Mouse (Mus musculus): Measurements from ENCODE around the gene Haghl. TPM values are rescaled to one million over a fixed set of nuclear protein-coding genes. Genes with fewer than 3 reads are reported as not detected.

Haghl gene
- polyA plus RNA-seq (2015; fragmentation: Nextera tagmentation; extraction: Ambion mirVana) = 62.0 and 67.2 TPM in 2 replicates

DNA sequence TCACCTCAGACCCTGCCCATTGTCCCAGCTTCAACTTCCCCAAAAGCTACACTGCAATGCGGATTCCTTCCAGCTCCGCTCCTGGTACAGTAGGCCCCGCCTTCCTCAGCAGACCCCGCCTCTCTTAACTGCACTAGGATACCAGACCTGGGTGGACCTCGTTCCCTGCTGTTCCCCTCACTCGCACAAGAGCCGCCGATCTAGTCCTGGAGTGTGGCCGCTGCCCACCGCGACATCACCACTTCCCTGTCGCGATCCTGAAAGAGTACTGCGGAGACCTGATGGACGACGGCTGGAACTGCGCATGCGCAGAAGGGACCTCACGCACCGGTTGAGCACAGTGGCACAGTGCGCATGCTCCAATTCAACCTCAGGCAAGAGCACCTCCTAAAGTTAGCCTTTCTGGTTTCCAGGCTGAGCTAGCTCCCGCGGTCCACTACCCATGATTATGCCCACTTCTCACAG, at the start of gene Haghl:
TSS of gene Haghl (minus strand) at position 393 of the 465 bp plus-strand sequence.
- Histone ChIP-seq H3K27ac (replicated peaks) (peak within 1 kb of the TSS; percentile 90), H3K36me3 (peaks cover 50% of the 10 kb centered on the region)
- under 1% methylated on average over 23 of the region's 23 CpGs for WGBS

DNA sequence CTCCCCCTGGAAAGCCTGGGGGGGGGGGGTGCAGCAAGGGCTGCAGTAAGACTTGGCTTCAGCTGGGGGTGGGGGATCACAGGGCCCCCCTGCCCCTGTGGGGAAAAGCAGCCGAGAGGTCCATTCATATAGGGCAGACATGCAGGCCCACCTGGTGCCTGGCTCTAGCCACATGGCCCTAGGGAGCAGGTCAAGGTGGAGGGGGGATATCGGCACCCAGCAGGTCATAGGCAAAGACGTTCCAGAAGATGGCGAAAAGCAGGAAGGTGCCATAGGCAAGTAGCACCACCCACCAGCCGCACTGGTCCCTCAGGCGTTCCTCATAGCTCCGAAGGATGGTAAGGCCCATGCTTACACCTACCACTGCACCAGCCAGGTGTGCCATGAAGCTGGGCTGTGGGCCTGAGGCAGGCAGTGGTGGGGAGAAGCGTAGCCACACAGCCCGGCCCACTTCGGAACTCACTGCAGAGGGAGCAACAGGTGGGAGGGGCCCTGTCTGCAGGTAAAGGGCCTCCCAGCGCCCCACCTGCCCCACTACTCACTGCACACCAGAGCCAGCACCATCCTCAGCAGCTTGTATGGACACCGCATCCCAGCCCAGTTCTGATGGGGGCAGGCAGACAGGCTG, 49.2 kb upstream of the Haghl start:
- ATAC-seq (ENCODE audit: insufficient number of reproducible peaks, low FRiP score, low TSS enrichment, low read depth) = no peak
- no peaks in the 10 kb centered on the region for H3K9me3 ChIP-seq (replicated peaks)
- no peaks in the 10 kb centered on the region for H3K27me3 ChIP-seq
- peak overlapping the region; percentile 97; the same call in 1 of the 2 replicates for H3K27ac ChIP-seq (replicated peaks)
- WGBS = 77% methylated on average over 12 of the region's 12 CpGs
- peaks cover 66% of the 10 kb centered on the region for H3K4me1 ChIP-seq
- H3K9ac ChIP-seq = peak overlapping the region; percentile 83; the same call in 1 of the 2 replicates
- H3K4me2 ChIP-seq (replicated peaks) = peak overlapping the region; percentile 93
- H3K36me3 ChIP-seq = peaks cover 45% of the 10 kb centered on the region
- H3K4me3 ChIP-seq (replicated peaks) = peak overlapping the region; percentile 86

More for the DNA sequence above, at the start of gene Haghl:
- peak; percentile 82 for ATAC-seq (ENCODE audit: insufficient number of reproducible peaks, low FRiP score, low TSS enrichment, low read depth)
- peak within 1 kb of the TSS; percentile 69 for H3K4me2 ChIP-seq (replicated peaks)
- peaks cover 28% of the 10 kb centered on the region for H3K4me1 ChIP-seq
- no peaks in the 10 kb centered on the region for H3K9me3 ChIP-seq (replicated peaks)
- H3K27me3 ChIP-seq = no peaks in the 10 kb centered on the region
- peak within 1 kb of the TSS; percentile 78 for H3K4me3 ChIP-seq (replicated peaks)
- peak within 1 kb of the TSS; percentile 70 for H3K9ac ChIP-seq

DNA sequence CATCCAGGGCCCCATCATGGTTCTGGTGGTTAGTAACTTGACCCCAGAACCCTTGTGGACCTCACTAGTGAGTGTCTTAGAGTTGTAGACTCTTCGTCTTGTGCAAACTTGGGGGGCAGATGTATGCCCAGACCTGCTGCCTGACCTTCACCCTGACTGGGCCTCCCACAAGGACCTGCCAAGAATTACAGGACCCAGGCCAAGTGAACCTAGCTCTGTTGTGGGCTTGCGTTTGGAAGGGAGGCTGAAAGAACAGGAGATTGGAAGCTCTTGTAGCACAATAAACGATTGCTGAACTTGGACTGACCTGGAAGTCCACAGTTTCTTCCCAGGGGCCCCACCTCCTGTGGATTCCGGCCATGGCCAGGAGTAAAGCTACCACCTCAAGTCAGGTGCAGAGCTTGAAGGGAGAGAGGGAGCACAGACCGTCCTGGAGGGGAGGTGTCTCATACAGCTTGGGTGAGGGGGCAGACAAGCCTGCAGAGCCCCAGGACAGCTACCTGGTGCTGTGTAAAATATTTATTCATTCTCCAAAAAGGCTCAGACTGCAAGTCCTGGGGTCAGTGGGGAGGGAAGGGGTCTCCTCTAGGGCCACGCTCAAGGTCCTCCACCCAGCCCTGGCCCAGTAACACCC, 48.6 kb upstream of the Haghl start:
- 36% methylated on average over 6 of the region's 6 CpGs for WGBS

DNA sequence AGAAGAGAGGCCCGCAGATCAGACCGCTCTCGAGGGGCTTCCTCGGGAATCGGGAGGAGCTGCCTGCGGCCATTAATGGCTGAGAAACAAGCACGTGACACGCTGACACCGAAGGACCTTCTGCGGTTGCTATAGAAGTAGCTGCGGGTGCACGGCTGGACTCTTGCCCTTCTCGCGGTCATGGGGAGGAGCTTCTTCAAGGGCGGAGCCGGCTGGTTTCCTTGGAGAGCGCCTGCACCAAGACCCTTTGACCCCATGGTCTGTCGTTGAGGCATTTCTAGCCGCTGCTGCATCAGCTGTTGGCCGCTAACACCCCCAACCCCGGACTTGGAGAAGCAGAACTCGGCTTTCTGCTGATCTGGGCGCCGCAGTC, 47.8 kb upstream of the Haghl start, which contains the start of gene Stub1:
TSS of gene Stub1 (minus strand) at position 114 of the 373 bp plus-strand sequence.
- ATAC-seq (ENCODE audit: insufficient number of reproducible peaks, low FRiP score, low TSS enrichment, low read depth) = peak; percentile 46
- Histone ChIP-seq H3K4me1 (peaks cover 79% of the 10 kb centered on the region), H3K9me3 (replicated peaks) (no peaks in the 10 kb centered on the region)

More for the DNA sequence above, 48.6 kb upstream of the Haghl start:
- H3K27ac ChIP-seq (replicated peaks) = peak overlapping the region; percentile 97
- peaks cover 72% of the 10 kb centered on the region for H3K4me1 ChIP-seq
- peak overlapping the region; percentile 86 for H3K4me3 ChIP-seq (replicated peaks)
- H3K4me2 ChIP-seq (replicated peaks) = peak overlapping the region; percentile 93
- peaks cover 41% of the 10 kb centered on the region for H3K36me3 ChIP-seq
- peak overlapping the region; percentile 83 for H3K9ac ChIP-seq
- no peak for ATAC-seq (ENCODE audit: insufficient number of reproducible peaks, low FRiP score, low TSS enrichment, low read depth)
- H3K9me3 ChIP-seq (replicated peaks) = no peaks in the 10 kb centered on the region
- no peaks in the 10 kb centered on the region for H3K27me3 ChIP-seq

DNA sequence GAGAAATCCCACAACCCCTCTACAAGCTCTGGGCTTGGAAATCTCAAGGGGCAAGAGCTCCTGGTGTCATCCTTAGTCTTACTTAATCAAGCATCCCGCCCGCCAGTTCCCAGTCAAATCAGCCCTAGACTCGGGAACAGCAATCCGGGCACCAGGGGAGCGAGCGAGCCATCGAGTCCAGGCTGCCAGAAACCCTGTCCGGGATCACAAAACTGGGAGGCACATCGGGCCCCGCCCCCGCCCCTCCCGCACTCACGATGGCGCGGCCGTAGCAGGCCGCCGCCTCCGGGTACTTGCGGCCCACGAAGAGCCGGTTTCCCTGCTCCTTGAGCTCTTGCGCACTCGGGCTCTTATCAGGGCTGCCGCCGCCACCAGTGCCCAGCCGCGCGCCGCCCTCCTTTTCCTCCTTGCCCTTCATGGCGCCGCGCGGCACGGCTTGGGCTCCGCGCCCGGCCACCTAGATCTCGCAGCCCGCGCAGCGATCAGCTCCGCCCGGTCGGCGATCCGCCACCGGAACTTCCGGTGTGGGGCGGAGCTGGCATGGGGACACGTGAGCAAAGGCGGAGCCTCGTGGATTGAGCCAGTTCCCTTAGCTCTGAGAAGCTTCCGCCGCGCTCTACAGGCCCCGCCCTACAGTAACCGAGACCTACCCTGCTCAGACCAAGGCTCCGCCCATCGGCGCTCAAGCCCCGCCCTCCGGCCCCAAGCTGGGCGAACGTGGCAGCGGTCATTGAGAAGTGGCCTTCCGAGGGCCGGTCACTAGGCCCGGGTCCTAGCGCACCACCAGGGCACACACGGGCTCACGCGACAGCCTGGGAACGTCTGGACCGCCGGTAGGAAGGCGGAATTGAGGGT, 47.2 kb upstream of the Haghl start:
- WGBS = under 1% methylated on average over 77 of the region's 77 CpGs
- Histone ChIP-seq H3K4me1 (peaks cover 84% of the 10 kb centered on the region), H3K27ac (replicated peaks) (peak overlapping the region; percentile 97), H3K27me3 (no peaks in the 10 kb centered on the region), H3K9me3 (replicated peaks) (no peaks in the 10 kb centered on the region), H3K4me2 (replicated peaks) (peak overlapping the region; percentile 93), H3K9ac (peak overlapping the region; percentile 87), H3K36me3 (peaks cover 30% of the 10 kb centered on the region), H3K4me3 (replicated peaks) (peak overlapping the region; percentile 86)
- peak; percentile 94 for ATAC-seq (ENCODE audit: insufficient number of reproducible peaks, low FRiP score, low TSS enrichment, low read depth)

More for the DNA sequence above, 47.8 kb upstream of the Haghl start, which contains the start of gene Stub1:
- WGBS = under 1% methylated on average over 24 of the region's 24 CpGs
- peak within 1 kb of the TSS; percentile 93 for H3K4me2 ChIP-seq (replicated peaks)
- peak within 1 kb of the TSS; percentile 97 for H3K27ac ChIP-seq (replicated peaks)
- peak within 1 kb of the TSS; percentile 87 for H3K9ac ChIP-seq
- H3K36me3 ChIP-seq = peaks cover 35% of the 10 kb centered on the region
- H3K4me3 ChIP-seq (replicated peaks) = peak within 1 kb of the TSS; percentile 86
- H3K27me3 ChIP-seq = no peaks in the 10 kb centered on the region

DNA sequence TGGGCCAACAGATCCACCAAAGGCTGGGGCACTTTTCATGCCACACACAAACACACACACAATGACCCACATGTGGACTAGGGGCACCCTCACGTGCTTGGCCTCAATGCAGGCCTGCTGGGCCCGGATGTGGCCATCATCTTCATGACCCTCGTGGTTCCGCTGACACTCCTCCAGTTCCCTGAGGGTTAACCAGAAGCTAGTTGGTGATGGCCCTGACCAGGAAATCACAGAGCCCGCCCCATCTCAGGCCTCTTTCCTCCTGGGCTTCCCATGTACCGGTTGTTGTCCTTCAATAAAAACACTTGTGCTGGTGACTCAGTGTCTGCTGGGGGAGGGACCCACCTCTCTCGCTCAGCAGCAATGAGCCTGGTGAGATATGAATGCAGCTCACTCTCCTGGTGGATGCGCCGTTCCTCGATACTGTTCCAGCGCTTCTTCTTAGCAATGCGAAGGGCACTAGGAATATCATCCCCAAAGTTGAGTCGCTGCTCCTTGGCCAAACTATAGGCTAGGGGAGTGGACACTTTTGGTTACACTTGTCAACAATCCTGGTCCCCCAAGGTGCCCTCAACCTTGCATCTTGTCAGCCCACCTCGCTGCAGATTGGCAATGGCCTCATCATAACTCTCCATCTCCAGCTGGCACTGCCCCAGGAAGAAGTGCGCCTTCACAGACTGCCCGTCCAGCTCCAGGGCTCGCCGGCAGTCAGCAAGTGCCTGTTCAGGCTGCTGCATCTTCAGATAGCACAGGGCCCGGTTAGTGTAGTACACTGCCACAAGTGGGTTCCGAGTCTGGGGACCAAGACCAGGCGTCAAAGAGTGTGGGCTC, 46.2 kb upstream of the Haghl start:
- WGBS = 53% methylated on average over 21 of the region's 21 CpGs
- no peaks in the 10 kb centered on the region for H3K27me3 ChIP-seq
- H3K36me3 ChIP-seq = peaks cover 39% of the 10 kb centered on the region
- peak overlapping the region; percentile 93 for H3K4me2 ChIP-seq (replicated peaks)
- H3K9me3 ChIP-seq (replicated peaks) = no peaks in the 10 kb centered on the region
- peak overlapping the region; percentile 87 for H3K9ac ChIP-seq
- H3K27ac ChIP-seq (replicated peaks) = peak overlapping the region; percentile 97
- peaks cover 78% of the 10 kb centered on the region for H3K4me1 ChIP-seq
- H3K4me3 ChIP-seq (replicated peaks) = peak overlapping the region; percentile 86
- ATAC-seq (ENCODE audit: insufficient number of reproducible peaks, low FRiP score, low TSS enrichment, low read depth) = no peak

DNA sequence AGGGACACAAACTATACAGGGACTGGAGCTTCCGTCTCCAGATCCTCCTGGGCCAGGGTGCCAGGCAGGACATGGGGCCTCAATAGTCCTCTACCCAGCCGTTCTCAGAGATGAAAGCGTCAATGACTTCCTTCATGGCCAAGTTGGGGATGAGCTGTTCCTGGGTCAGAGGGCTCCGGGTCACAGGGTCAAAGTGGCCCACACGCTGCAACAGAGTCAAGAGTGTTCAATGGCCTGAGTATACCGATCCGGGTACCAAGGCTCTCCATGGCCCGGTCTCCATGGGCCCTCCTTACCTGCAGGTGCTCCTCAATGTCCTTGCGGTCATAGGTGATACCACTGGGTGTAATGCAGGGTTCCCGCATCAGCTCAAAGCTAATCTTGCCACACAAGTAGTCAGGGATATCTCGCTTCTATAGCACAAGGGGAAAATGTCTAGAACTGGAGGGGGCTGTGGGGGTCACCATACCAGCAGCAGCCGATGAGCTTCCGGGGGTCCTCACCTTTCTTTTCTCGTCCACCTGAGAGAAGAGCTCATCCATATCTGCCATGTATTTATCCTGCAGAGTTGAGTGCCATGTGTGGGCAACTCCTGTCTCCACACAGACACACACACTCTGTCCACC, 45.4 kb upstream of the Haghl start:
- peak overlapping the region; percentile 86 for H3K4me3 ChIP-seq (replicated peaks)
- WGBS = 81% methylated on average over 14 of the region's 14 CpGs
- no peaks in the 10 kb centered on the region for H3K27me3 ChIP-seq
- ATAC-seq (ENCODE audit: insufficient number of reproducible peaks, low FRiP score, low TSS enrichment, low read depth) = no peak
- peaks cover 46% of the 10 kb centered on the region for H3K36me3 ChIP-seq
- no peak overlapping the region for H3K9ac ChIP-seq
- no peak overlapping the region for H3K27ac ChIP-seq (replicated peaks)
- peak overlapping the region; percentile 93 for H3K4me2 ChIP-seq (replicated peaks)
- H3K9me3 ChIP-seq (replicated peaks) = no peaks in the 10 kb centered on the region
- H3K4me1 ChIP-seq = peaks cover 71% of the 10 kb centered on the region

DNA sequence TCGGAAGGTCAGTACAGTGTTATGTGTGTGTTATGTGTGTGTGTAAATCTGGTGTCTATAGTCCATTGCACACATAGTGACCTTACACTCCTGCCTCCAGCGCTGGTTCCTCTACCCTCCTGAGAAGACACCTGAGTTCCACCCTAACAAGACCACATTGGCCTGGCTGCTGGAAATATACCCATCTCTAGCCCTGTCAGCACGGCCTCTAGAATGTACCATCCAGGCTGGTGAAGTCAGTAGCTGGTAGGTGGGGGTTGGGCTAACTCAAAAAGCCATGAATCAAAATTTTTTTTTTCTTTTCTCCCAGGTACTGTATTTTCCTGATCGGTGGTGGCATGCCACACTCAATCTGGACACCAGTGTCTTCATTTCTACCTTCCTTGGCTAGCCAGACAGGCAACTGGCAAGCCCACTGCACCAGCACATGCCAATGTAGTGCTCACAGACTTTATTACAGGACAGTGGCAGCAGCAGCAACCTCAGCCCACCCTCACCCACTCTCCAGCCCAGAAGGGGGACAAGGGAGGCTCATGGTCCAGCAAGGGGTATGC, 44.8 kb upstream of the Haghl start:
- no peaks in the 10 kb centered on the region for H3K27me3 ChIP-seq
- H3K9me3 ChIP-seq (replicated peaks) = no peaks in the 10 kb centered on the region
- no peak overlapping the region for H3K27ac ChIP-seq (replicated peaks)
- H3K4me1 ChIP-seq = peaks cover 71% of the 10 kb centered on the region
- peak overlapping the region; percentile 54 for H3K4me3 ChIP-seq (replicated peaks)
- no peak overlapping the region for H3K9ac ChIP-seq
- 86% methylated on average over 4 of the region's 4 CpGs for WGBS
- peaks cover 47% of the 10 kb centered on the region for H3K36me3 ChIP-seq
- H3K4me2 ChIP-seq (replicated peaks) = peak overlapping the region; percentile 73
- no peak for ATAC-seq (ENCODE audit: insufficient number of reproducible peaks, low FRiP score, low TSS enrichment, low read depth)

DNA sequence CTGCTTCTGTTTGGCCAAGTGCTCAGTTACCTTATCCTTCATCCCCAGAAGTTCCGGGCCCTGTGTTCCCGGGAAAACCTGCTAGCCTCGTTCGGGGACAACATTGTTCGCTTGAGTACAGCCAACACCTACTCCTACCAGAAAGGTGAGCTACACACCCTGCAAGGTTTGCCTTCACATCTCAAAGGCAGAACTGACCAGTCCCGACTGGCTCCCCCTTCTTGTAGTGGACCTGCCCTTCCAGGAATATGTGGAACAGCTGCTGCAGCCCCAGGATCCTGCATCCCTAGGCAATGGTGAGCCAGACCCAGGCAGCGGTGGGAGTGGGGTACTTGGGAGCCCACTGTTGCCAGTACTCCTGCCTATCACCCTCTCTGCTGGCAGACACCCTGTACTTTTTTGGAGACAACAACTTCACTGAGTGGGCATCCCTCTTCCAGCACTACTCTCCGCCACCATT, 44.1 kb upstream of the Haghl start:
- Histone ChIP-seq H3K27me3 (no peaks in the 10 kb centered on the region), H3K4me3 (replicated peaks) (peak overlapping the region; percentile 54), H3K9ac (peak overlapping the region; percentile 54), H3K9me3 (replicated peaks) (no peaks in the 10 kb centered on the region), H3K4me1 (peaks cover 71% of the 10 kb centered on the region), H3K4me2 (replicated peaks) (peak overlapping the region; percentile 73), H3K36me3 (peaks cover 45% of the 10 kb centered on the region), H3K27ac (replicated peaks) (peak overlapping the region; percentile 94)
- no peak for ATAC-seq (ENCODE audit: insufficient number of reproducible peaks, low FRiP score, low TSS enrichment, low read depth)
- 36% methylated on average over 8 of the region's 8 CpGs for WGBS
